Mouse (Mus musculus) forebrain, embryonic 16.5 days (tissue): ENCODE results near the gene Gpr137c. TPM values are rescaled to one million over a fixed set of nuclear protein-coding genes. Genes with fewer than 3 reads are reported as not detected.
A peak's percentile ranks its signal among the peaks of the same experiment; 100 is the strongest.

Source experiments
- ATAC-seq: fragments of 200-750 bp; cut with Nextera tagmentation; 2 replicates; pipeline ENCODE4 v1.8.0; 2017; ENCODE audit warnings: mild to moderate bottlenecking, moderate library complexity
- H3K27ac ChIP-seq: fragments of 300-500 bp; sonication (generic); 2 replicates; pipeline ENCODE4 v1.5.1; 2014; ENCODE audit warnings: low read length, control low read depth
- H3K27me3 ChIP-seq: fragments of 300-500 bp; sonication (generic); replicated peaks from 2 replicates; pipeline ENCODE4 v1.6.1; 2014; ENCODE audit warnings: low read length; ENCODE audit not compliant: control insufficient read depth, insufficient read depth
- H3K36me3 ChIP-seq: fragments of 300-500 bp; sonication (generic); 2 replicates; pipeline ENCODE4 v1.6.1; 2014; ENCODE audit not compliant: control insufficient read depth, insufficient read depth
- H3K4me1 ChIP-seq: fragments of 300-500 bp; sonication (generic); replicated peaks from 2 replicates; pipeline ENCODE4 v1.6.1; 2014; ENCODE audit warnings: low read length; ENCODE audit not compliant: control insufficient read depth, insufficient read depth
- H3K4me2 ChIP-seq: fragments of 300-500 bp; sonication (generic); 2 replicates; pipeline ENCODE4 v1.6.1; 2014; ENCODE audit warnings: mild to moderate bottlenecking, low read length, control low read depth
- H3K4me3 ChIP-seq: fragments of 300-500 bp; sonication (generic); replicated peaks from 2 replicates; pipeline ENCODE4 v1.5.1; 2014; ENCODE audit warnings: mild to moderate bottlenecking, low read length, control low read depth
- H3K9ac ChIP-seq: fragments of 300-500 bp; sonication (generic); replicated peaks from 2 replicates; pipeline ENCODE4 v1.6.1; 2014; ENCODE audit warnings: low read depth, low read length, control low read depth
- H3K9me3 ChIP-seq: fragments of 300-500 bp; sonication (generic); 2 replicates; pipeline ENCODE4 v1.6.1; 2016; ENCODE audit warnings: low read length; ENCODE audit not compliant: control insufficient read depth
- WGBS: fragments of 180-500 bp; shearing (Covaris S2); extraction: QIAGEN DNeasy Blood & Tissue Kit; methylation state at CpG from one replicate; pipeline ENCODE4 v1.1.7; 2014; 5-methylcytosine and 5-hydroxymethylcytosine counted together
- polyA plus RNA-seq: library from polyadenylated mRNA; unstranded; fragments of >200 nt; fragmentation: Nextera tagmentation; extraction: Ambion mirVana; gene quantifications from 2 replicates; pipeline ENCODE4 v1.2.1, GENCODE M21; 2015

Gpr137c gene
- polyA plus RNA-seq, 1 experiment from 2014 or later = 15.1 TPM

GRCm38 (mm10) chr14:45323320-45323719 is 103.8 kb downstream of the Gpr137c start:
- ATAC-seq = no peak
- no peak overlapping the region for H3K4me3 ChIP-seq
- 91% methylated on average over 3 of the region's 3 CpGs for WGBS

GRCm38 (mm10) chr14:45325471-45325870 is 106.0 kb downstream of the Gpr137c start:
- no peaks in the 10 kb centered on the region for H3K27me3 ChIP-seq

More at GRCm38 (mm10) chr14:45323320-45323719, 103.8 kb downstream of the Gpr137c start:
- 0 out of 2 replicates have a peak, but pooled peaks cover 2% of the 10 kb centered on the region for H3K4me1 ChIP-seq
- H3K9me3 ChIP-seq = no peaks in the 10 kb centered on the region
- H3K36me3 ChIP-seq = no peaks in the 10 kb centered on the region
- H3K27me3 ChIP-seq = no peaks in the 10 kb centered on the region
- H3K4me2 ChIP-seq = no peak overlapping the region
- H3K27ac ChIP-seq = no peak overlapping the region
- H3K9ac ChIP-seq = no peak overlapping the region

GRCm38 (mm10) chr14:45328072-45328713 is 108.7 kb downstream of the Gpr137c start:
- H3K36me3 ChIP-seq = peaks cover 11% of the 10 kb centered on the region
- no peak overlapping the region for H3K9ac ChIP-seq
- H3K4me3 ChIP-seq = no peak overlapping the region
- no peaks in the 10 kb centered on the region for H3K27me3 ChIP-seq
- ATAC-seq = no peak
- peaks cover 9% of the 10 kb centered on the region for H3K4me1 ChIP-seq
- no peak overlapping the region for H3K4me2 ChIP-seq
- WGBS = 92% methylated on average over 4 of the region's 4 CpGs
- H3K9me3 ChIP-seq = no peaks in the 10 kb centered on the region
- no peak overlapping the region for H3K27ac ChIP-seq

More at GRCm38 (mm10) chr14:45325471-45325870, 106.0 kb downstream of the Gpr137c start:
- Histone ChIP-seq H3K36me3 (no peaks in the 10 kb centered on the region), H3K4me3 (no peak overlapping the region), H3K4me1 (no peaks in the 10 kb centered on the region), H3K27ac (no peak overlapping the region), H3K4me2 (no peak overlapping the region), H3K9me3 (no peaks in the 10 kb centered on the region), H3K9ac (no peak overlapping the region)
- ATAC-seq = no peak

GRCm38 (mm10) chr14:45329018-45329588 is 109.6 kb downstream of the Gpr137c start:
- Histone ChIP-seq H3K27ac (peak overlapping the region; percentile 89), H3K4me2 (peak overlapping the region; percentile 59), H3K27me3 (no peaks in the 10 kb centered on the region), H3K9ac (peak overlapping the region; percentile 40), H3K9me3 (no peaks in the 10 kb centered on the region), H3K36me3 (peaks cover 14% of the 10 kb centered on the region), H3K4me1 (peaks cover 9% of the 10 kb centered on the region), H3K4me3 (peak overlapping the region; percentile 97)
- 9% methylated on average over 8 of the region's 8 CpGs for WGBS
- peak; percentile 18 for ATAC-seq

- H3K9ac ChIP-seq = peak within 1 kb of the TSS; percentile 96
- H3K27ac ChIP-seq = peak within 1 kb of the TSS; percentile 89
- H3K4me3 ChIP-seq = peak within 1 kb of the TSS; percentile 97
- H3K36me3 ChIP-seq = peaks cover 14% of the 10 kb centered on the region
- no peaks in the 10 kb centered on the region for H3K27me3 ChIP-seq
- ATAC-seq = peak; percentile 95
- H3K9me3 ChIP-seq = no peaks in the 10 kb centered on the region
- H3K4me1 ChIP-seq = peaks cover 9% of the 10 kb centered on the region
- under 1% methylated on average over 43 of the region's 44 CpGs for WGBS
- peak within 1 kb of the TSS; percentile 81 for H3K4me2 ChIP-seq
Observed at GRCm38 (mm10) chr14:45329589-45330181, 110.2 kb downstream of the Gpr137c start, which contains the start of gene Psmc6. Psmc6 (plus strand) TSS chr14:45329788.

Other genes with a start within 250 kb of the Gpr137c start
- 0.40 and 0.47 TPM in 2 replicates for gene Ptger2, start 231.5 kb upstream of the Gpr137c start, polyA plus RNA-seq
- gene Txndc16, start 611 bp downstream of the Gpr137c start, polyA plus RNA-seq = 44.0 and 44.2 TPM in 2 replicates
- 19.3 and 21.1 TPM in 2 replicates for gene Ero1l, start 99.1 kb downstream of the Gpr137c start, polyA plus RNA-seq
- 163 and 178 TPM in 2 replicates for gene Psmc6, start 110.1 kb downstream of the Gpr137c start, polyA plus RNA-seq
- gene Styx, start 131.4 kb downstream of the Gpr137c start, polyA plus RNA-seq = 59.2 and 64.2 TPM in 2 replicates
- gene Gnpnat1, start 185.2 kb downstream of the Gpr137c start, polyA plus RNA-seq = 24.8 and 27.2 TPM in 2 replicates